Mouse (Mus musculus) forebrain, embryonic 11.5 days (tissue): ENCODE data around the gene Ccnd3. TPM values are rescaled to one million over a fixed set of nuclear protein-coding genes. Genes with fewer than 3 reads are reported as not detected.
"Not testable (repeated sequence)": the region's sequence is repeated elsewhere in the genome, so short reads cannot be mapped to it uniquely, and the experiment has no call there.

ENCODE experiments used
- ATAC-seq: fragments of 200-750 bp; cut with Nextera tagmentation; replicated peaks from 2 replicates; pipeline ENCODE4 v1.8.0; 2017; ENCODE audit warnings: moderate TSS enrichment; ENCODE audit not compliant: low FRiP score
- DNase-seq: peaks from one replicate; pipeline ENCODE4 v3.0.0-alpha.2; 2017; ENCODE audit warnings: low spot score
- H3K27ac ChIP-seq: fragments of 300-500 bp; sonication (generic); 2 replicates; pipeline ENCODE4 v1.5.1; 2014; ENCODE audit warnings: low read depth, low read length
- H3K27me3 ChIP-seq: fragments of 300-500 bp; sonication (generic); 2 replicates; pipeline ENCODE4 v1.6.1; 2014; ENCODE audit warnings: mild to moderate bottlenecking, low read length, mixed read lengths; ENCODE audit not compliant: control insufficient read depth, insufficient read depth
- H3K36me3 ChIP-seq: fragments of 300-500 bp; sonication (generic); 2 replicates; pipeline ENCODE4 v1.6.1; 2014; ENCODE audit warnings: mild to moderate bottlenecking, low read length, moderate library complexity, mixed read lengths; ENCODE audit not compliant: control insufficient read depth, insufficient read depth
- H3K4me1 ChIP-seq: fragments of 300-500 bp; sonication (generic); replicated peaks from 2 replicates; pipeline ENCODE4 v1.6.1; 2014; ENCODE audit warnings: low read length, mixed read lengths; ENCODE audit not compliant: control insufficient read depth, insufficient read depth
- H3K4me2 ChIP-seq: fragments of 300-500 bp; sonication (generic); 2 replicates; pipeline ENCODE4 v1.6.1; 2014; ENCODE audit warnings: low read depth, mild to moderate bottlenecking, low read length, moderate library complexity, mixed read lengths; ENCODE audit not compliant: severe bottlenecking
- H3K4me3 ChIP-seq: fragments of 300-500 bp; sonication (generic); 2 replicates; pipeline ENCODE4 v1.5.1; 2014; ENCODE audit warnings: low read depth, low read length
- H3K9ac ChIP-seq: fragments of 300-500 bp; sonication (generic); 2 replicates; pipeline ENCODE4 v1.6.1; 2014; ENCODE audit warnings: low read length
- H3K9me3 ChIP-seq: fragments of 300-500 bp; sonication (generic); 2 replicates; pipeline ENCODE4 v1.6.1; 2016; ENCODE audit warnings: low read length, mixed read lengths; ENCODE audit not compliant: control insufficient read depth
- WGBS: fragments of 180-500 bp; shearing (Covaris S2); extraction: QIAGEN DNeasy Blood & Tissue Kit; methylation state at CpG from one replicate; pipeline ENCODE4 v1.1.7; 2014; 5-methylcytosine and 5-hydroxymethylcytosine counted together
- polyA plus RNA-seq: library from polyadenylated mRNA; unstranded; fragments of >200 nt; fragmentation: Nextera tagmentation; extraction: Ambion mirVana; gene quantifications from 2 replicates; pipeline ENCODE4 v1.2.1, GENCODE M21; 2014

Gene Ccnd3
- polyA plus RNA-seq, 1 experiment from 2014 or later, result 253 TPM

DNA sequence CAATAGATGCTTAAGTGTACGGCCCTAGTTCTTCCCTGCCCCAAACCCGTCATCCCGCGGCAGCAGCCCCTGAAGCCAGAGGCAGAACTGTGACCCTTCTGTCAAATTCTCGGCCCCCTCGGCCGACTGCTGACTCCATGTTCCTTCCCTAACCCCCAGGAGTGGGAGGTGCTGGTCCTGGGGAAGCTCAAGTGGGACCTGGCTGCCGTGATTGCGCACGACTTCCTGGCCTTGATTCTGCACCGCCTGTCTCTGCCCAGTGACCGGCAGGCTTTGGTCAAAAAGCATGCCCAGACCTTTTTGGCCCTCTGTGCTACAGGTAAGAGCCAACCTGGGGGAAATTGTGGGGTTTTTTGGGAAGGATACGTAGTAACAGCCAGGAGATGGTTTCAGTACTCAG, 92.4 kb downstream of the Ccnd3 start:
- Histone ChIP-seq H3K27ac (peak overlapping the region; percentile 51; the same call in 1 of the 2 replicates), H3K4me3 (no peak overlapping the region; the same call in 1 of the 2 replicates), H3K27me3 (no peaks in the 10 kb centered on the region), H3K9ac (peak overlapping the region; percentile 32), H3K4me1 (peaks cover 28% of the 10 kb centered on the region), H3K4me2 (peak overlapping the region; percentile 86; the same call in 1 of the 2 replicates), H3K36me3 (no peaks in the 10 kb centered on the region; the same call in 1 of the 2 replicates), H3K9me3 (no peaks in the 10 kb centered on the region)
- DNase-seq (peak; percentile 59), ATAC-seq (no peak)
- 62% methylated on average over 13 of the region's 13 CpGs for WGBS

DNA sequence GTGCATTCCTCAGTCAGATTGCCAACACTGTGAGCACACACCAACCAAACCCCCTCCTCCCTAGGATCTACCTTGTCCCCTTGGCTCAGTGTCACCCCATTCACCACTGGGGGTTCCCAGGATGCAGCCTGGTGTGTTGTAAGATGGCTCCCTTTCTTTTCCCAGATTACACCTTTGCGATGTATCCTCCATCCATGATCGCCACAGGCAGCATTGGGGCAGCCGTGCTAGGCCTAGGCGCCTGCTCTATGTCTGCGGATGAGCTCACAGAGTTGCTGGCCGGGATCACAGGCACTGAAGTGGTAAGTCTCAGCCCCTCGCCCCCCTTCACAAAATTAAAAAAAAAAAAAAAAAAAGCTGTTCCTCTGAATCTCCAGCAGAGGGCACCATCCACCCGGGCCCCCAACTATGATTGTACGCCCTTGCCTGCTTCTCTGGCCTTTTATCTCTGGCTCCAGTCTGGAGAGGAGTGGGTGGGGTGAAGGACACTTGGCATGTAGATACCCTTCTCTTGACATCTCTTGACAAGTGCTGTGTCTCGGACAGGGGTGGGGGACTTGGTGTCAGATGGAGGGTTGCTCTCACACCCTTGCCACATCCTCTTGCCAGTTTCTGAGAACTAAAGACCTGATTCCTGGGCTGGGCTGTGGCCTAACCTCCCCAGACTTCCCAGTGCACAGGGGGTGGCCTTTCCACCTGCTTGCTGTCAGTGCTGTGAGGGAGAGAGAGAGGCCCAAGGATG, 93.2 kb downstream of the Ccnd3 start:
- H3K27me3 ChIP-seq, result no peaks in the 10 kb centered on the region
- no peak overlapping the region for H3K4me3 ChIP-seq
- no peaks in the 10 kb centered on the region for H3K9me3 ChIP-seq
- ATAC-seq (no peak), DNase-seq (peak; percentile 76)
- 32% methylated on average over 10 of the region's 10 CpGs for WGBS
- H3K9ac ChIP-seq, result no peak overlapping the region
- peaks cover 2% of the 10 kb centered on the region; the same call in 1 of the 2 replicates for H3K36me3 ChIP-seq
- H3K4me1 ChIP-seq, result peaks cover 28% of the 10 kb centered on the region
- peak overlapping the region; percentile 86 for H3K4me2 ChIP-seq
- peak overlapping the region; percentile 37; the same call in 1 of the 2 replicates for H3K27ac ChIP-seq

DNA sequence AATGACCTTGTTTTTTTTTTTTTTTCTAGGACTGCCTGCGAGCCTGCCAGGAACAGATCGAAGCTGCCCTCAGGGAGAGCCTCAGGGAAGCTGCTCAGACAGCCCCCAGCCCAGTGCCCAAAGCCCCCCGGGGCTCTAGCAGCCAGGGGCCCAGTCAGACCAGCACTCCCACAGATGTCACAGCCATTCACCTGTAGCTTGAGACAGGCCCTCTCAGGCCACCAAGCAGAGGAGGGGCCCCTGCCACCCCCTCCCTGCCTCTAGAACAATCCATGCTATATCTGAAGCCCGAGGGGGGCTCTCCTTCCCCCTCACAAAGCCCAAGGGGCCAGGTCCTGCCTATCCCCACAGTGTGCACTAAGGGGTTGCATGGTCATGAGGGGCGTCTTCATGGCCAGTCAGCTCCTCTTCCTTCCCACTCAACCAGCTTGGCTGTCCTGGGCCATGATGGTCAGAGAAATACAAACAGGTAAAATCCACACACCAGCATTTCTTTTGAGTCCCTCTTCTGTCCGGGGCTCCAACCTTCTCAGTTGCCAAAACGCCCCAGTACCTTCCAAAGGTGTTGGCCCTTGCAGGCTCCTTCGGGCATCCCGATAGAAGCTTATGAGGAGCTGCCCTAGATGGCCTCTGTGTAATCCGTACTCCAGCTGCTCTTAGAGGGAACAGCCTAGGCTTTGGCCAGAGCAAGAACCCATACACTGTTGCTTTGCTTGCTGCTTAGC, 93.9 kb downstream of the Ccnd3 start:
- DNase-seq, H3K36me3 ChIP-seq, H3K9me3 ChIP-seq, H3K4me3 ChIP-seq, ATAC-seq, H3K9ac ChIP-seq, H3K27me3 ChIP-seq, H3K4me2 ChIP-seq: not testable (repeated sequence)
- Histone ChIP-seq H3K4me1 (peaks cover 28% of the 10 kb centered on the region), H3K27ac (peak overlapping the region; percentile 37; the same call in 1 of the 2 replicates)
- WGBS, result 88% methylated on average over 10 of the region's 10 CpGs

DNA sequence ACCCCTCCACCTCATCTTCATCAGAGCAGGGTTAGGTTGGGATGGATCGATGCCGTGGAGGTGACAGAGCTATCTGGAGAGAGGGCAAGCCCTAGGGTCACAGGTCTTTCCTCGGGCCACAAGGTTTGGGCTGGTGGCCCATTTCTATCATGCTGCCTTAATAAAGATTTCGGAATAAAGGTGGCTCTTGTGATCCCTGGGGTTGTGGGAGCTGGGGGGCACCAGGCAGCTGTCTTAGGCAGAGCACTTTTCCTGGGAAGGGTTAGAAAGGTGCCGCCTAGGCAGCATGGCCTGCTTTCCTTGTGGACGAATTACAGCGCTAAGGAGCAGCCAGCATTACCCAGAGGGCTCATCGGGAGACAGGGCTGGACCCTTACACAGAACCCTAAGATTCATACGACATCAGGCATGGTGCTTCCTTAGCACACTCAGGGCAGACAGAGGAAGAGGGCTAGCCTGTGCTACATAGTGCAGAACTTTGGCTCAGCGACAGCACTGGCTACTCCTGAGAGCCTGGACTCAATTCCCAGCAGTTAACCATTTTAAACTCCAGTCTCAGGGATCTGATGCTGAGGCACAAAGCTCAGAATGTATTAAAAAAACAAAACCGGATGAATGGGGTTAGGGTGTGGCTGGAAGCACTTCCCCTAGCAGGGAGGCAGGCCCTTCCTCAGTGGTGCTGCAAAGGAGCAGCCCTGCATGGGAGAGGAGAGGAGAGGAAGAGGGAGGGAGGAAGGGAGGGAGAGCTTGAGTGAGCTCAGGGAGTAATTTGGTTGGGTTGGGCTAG, 94.9 kb downstream of the Ccnd3 start:
- H3K4me3 ChIP-seq, result no peak overlapping the region
- H3K9me3 ChIP-seq, result no peaks in the 10 kb centered on the region
- no peak overlapping the region for H3K9ac ChIP-seq
- H3K27ac ChIP-seq, result no peak overlapping the region
- no peak overlapping the region for H3K4me2 ChIP-seq
- DNase-seq (no peak), ATAC-seq (no peak)
- WGBS, result 80% methylated on average over 11 of the region's 11 CpGs
- H3K4me1 ChIP-seq, result peaks cover 28% of the 10 kb centered on the region
- H3K36me3 ChIP-seq, result peaks cover 5% of the 10 kb centered on the region
- H3K27me3 ChIP-seq, result no peaks in the 10 kb centered on the region

DNA sequence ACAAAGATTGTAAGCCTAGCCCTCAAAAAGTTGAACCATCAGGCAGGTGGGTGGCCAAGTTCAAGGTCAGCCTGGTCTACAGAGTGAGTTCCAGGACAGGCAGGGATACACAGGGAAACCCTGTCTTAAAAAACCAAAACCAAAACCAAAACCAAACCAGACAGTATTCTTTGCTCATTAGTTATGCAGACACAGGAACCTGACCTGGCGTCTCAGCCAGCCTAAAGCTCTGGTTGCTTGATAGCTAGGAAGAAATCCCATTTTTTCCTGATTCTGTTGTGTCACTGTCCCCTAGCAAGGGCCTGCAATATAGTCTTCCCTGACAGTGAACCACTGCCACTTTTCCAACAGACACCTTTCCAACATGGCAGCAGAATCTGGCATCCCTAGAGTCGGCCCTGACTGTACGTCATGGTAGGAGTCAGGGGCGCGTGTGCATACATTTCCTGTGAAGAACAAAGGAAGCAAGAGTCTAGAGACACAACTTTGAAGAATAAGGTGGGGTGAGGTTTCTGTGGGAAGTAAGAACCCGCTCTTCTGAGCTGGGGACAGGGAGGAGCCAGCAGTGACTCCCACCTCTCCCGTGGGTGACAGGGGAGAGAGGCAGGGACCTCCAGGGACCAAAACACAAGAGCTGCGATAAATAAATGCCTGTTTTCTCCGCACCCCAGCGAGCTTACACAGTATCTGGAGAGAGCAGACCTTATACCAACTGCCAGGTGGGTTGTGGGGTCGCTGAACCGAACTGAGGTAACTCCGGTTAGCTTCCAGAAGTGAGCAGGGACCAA, 95.9 kb downstream of the Ccnd3 start:
- no peaks in the 10 kb centered on the region for H3K27me3 ChIP-seq
- no peak overlapping the region for H3K27ac ChIP-seq
- H3K36me3 ChIP-seq, result peaks cover 5% of the 10 kb centered on the region
- DNase-seq (no peak), ATAC-seq (no peak)
- no peak overlapping the region for H3K4me2 ChIP-seq
- no peak overlapping the region for H3K9ac ChIP-seq
- no peaks in the 10 kb centered on the region for H3K9me3 ChIP-seq
- peaks cover 21% of the 10 kb centered on the region for H3K4me1 ChIP-seq
- no peak overlapping the region for H3K4me3 ChIP-seq
- WGBS, result 91% methylated on average over 13 of the region's 13 CpGs

DNA sequence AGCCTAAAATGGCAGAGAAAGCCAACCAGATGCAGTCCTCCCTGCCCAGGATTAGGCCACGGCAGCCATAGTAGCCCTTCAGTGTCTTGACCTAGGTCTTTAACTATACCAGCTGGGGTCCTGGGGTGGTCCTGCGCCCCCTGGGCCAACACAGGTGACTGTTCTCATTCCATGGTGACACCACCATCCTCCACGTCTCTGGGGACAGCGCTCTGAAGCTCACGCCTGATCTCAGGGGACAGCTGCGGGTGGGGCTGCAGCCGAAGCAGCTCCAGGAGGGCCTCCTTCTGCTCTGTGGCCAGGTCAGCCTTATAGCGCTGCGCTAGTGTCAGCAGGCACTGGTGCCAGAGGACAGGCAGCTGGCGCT, 96.5 kb downstream of the Ccnd3 start:
- no peaks in the 10 kb centered on the region for H3K27me3 ChIP-seq

DNA sequence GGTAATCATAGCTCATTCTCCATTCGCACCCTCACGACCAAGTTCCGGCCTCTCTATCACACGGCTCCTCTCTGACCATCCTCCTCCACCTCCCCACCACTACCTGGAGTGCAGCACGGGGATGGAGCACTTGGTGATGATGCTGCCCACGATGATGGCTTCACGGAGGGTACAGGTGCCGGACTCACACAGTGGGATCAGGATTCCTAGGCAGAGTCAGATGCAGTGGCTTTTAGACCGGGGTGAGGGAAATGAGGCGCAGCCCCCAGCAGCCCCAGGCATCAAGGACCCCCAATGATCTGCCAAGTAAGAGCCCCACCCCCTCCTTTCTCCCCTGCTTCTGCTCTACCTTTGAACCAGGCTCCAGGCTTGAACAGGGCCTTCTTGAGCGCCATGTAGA, 97.4 kb downstream of the Ccnd3 start:
- no peaks in the 10 kb centered on the region for H3K9me3 ChIP-seq
- ATAC-seq (no peak), DNase-seq (no peak)
- H3K4me2 ChIP-seq, result no peak overlapping the region
- H3K4me3 ChIP-seq, result no peak overlapping the region
- no peak overlapping the region for H3K27ac ChIP-seq
- WGBS, result 91% methylated on average over 11 of the region's 11 CpGs
- no peak overlapping the region for H3K9ac ChIP-seq
- H3K27me3 ChIP-seq, result no peaks in the 10 kb centered on the region
- H3K4me1 ChIP-seq, result peaks cover 8% of the 10 kb centered on the region
- peaks cover 5% of the 10 kb centered on the region for H3K36me3 ChIP-seq

More for the DNA sequence above, 96.5 kb downstream of the Ccnd3 start:
- Histone ChIP-seq H3K4me2 (no peak overlapping the region), H3K27ac (no peak overlapping the region), H3K4me1 (peaks cover 16% of the 10 kb centered on the region), H3K9me3 (no peaks in the 10 kb centered on the region), H3K4me3 (no peak overlapping the region), H3K9ac (no peak overlapping the region), H3K36me3 (peaks cover 5% of the 10 kb centered on the region)
- no peak for ATAC-seq
- WGBS, result 94% methylated on average over 10 of the region's 10 CpGs
- no peak for DNase-seq

DNA sequence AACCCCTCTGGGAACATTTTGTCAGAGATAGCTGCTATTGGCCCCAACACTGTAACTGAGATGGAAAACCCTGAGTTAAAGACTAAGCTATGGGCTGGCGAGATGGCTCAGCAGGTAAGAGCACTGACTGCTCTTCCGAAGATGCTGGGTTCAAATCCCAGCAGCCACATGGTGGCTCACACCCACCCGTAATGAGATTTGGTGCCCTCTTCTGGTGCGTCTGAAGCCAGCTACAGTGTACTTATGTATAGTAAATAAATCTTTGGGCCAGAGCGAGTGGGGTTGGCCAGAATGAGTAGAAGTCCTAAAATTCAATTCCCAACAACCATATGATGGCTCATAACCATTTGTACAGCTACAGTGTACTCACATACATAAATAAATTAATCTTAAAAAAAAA, 101.4 kb downstream of the Ccnd3 start:
- no peak for ATAC-seq
- 81% methylated on average over 5 of the region's 5 CpGs for WGBS
- H3K9ac ChIP-seq, result no peak overlapping the region
- H3K4me1 ChIP-seq, result peaks cover 4% of the 10 kb centered on the region; the same call in 1 of the 2 replicates
- H3K4me2 ChIP-seq, result no peak overlapping the region
- no peak for DNase-seq
- H3K9me3 ChIP-seq, result no peaks in the 10 kb centered on the region
- H3K27ac ChIP-seq, result no peak overlapping the region
- peaks cover 5% of the 10 kb centered on the region for H3K36me3 ChIP-seq
- H3K4me3 ChIP-seq, result no peak overlapping the region
- H3K27me3 ChIP-seq, result no peaks in the 10 kb centered on the region
